Mouse (Mus musculus) forebrain, embryonic 12.5 days (tissue): ENCODE data around the gene Duxf3. TPM values are rescaled to one million over a fixed set of nuclear protein-coding genes. Genes with fewer than 3 reads are reported as not detected.
"Not testable (repeated sequence)": the region's sequence is repeated elsewhere in the genome, so short reads cannot be mapped to it uniquely, and the experiment has no call there.

Source experiments
- ATAC-seq: fragments of 200-750 bp; cut with Nextera tagmentation; 2 replicates; pipeline ENCODE4 v1.8.0; 2017; ENCODE audit warnings: moderate TSS enrichment; ENCODE audit not compliant: low FRiP score
- H3K27ac ChIP-seq: fragments of 300-500 bp; sonication (generic); 2 replicates; pipeline ENCODE4 v1.5.1; 2016; ENCODE audit warnings: mild to moderate bottlenecking
- H3K27me3 ChIP-seq: fragments of 300-500 bp; sonication (generic); 2 replicates; pipeline ENCODE4 v1.6.1; 2016; ENCODE audit warnings: mild to moderate bottlenecking
- H3K36me3 ChIP-seq: fragments of 300-500 bp; sonication (generic); replicated peaks from 2 replicates; pipeline ENCODE4 v1.6.1; 2016; ENCODE audit warnings: mild to moderate bottlenecking
- H3K4me1 ChIP-seq: fragments of 300-500 bp; sonication (generic); 2 replicates; pipeline ENCODE4 v1.6.1; 2016
- H3K4me2 ChIP-seq: fragments of 300-500 bp; sonication (generic); 2 replicates; pipeline ENCODE4 v1.6.1; 2016; ENCODE audit warnings: mild to moderate bottlenecking, moderate library complexity
- H3K4me3 ChIP-seq: fragments of 300-500 bp; sonication (generic); replicated peaks from 2 replicates; pipeline ENCODE4 v1.5.1; 2016; ENCODE audit warnings: mild to moderate bottlenecking
- H3K9ac ChIP-seq: fragments of 300-500 bp; sonication (generic); 2 replicates; pipeline ENCODE4 v1.6.1; 2016; ENCODE audit warnings: mild to moderate bottlenecking
- H3K9me3 ChIP-seq: fragments of 300-500 bp; sonication (generic); 2 replicates; pipeline ENCODE4 v1.6.1; 2016
- WGBS: fragments of 180-500 bp; shearing (Covaris S2); methylation state at CpG from one replicate; pipeline ENCODE4 v1.1.7; 2016; 5-methylcytosine and 5-hydroxymethylcytosine counted together
- polyA plus RNA-seq: library from polyadenylated mRNA; unstranded; fragments of >200 nt; fragmentation: Nextera tagmentation; extraction: Ambion mirVana; gene quantifications from 2 replicates; pipeline ENCODE4 v1.2.1, GENCODE M21; 2016

Duxf3 gene
- polyA plus RNA-seq, 1 experiment from 2014 or later: not detected

DNA sequence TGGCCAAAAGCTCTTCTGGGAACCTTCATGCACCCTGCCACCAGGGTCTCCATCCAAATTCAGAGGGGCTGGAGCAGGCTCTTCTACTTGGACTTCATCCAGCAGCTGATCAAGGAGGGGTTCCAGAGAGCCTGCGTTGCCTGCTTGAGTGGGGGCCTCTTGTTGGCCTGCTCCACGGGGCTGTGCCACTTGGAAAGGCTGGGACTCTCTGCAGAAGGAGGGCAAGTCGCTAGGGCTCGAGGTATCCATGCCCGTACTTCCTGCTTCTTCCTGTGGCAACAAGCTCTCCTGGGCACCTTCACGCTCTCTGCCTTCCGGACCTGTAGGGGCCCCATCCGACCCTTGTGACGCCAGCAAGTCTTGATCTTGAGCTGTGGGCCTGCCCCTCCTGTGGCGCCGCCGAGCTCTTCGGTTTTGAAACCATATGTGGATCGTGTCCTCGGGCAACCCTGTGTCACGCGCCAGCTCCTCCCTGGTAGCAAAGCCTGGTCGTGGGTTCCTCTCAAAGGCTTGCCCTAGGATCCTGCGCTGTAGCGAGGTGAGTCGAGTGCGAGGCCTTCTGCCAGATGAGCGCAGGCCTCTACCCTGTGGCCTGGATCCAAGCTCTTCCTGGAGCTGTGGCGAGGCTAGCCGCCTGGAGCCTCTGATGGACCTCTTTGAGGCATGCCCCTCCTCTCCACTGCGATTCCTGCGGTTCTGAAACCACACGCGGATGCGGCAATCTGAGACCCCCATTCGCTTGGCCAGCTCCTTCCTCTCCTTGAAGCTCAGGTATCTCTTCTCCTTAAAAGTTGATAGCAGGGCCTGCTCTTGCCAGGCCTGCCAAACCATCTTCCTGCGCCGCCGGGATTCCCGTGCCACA is 465 bp downstream of the Duxf3 start:
- H3K4me1 ChIP-seq, H3K9ac ChIP-seq, H3K36me3 ChIP-seq, H3K27me3 ChIP-seq, H3K4me3 ChIP-seq, H3K27ac ChIP-seq, H3K4me2 ChIP-seq: not testable (repeated sequence)
- WGBS: 89% methylated on average over 35 of the region's 35 CpGs
- H3K9me3 ChIP-seq: peaks cover 16% of the 10 kb centered on the region
- peak; percentile 84 for ATAC-seq

DNA sequence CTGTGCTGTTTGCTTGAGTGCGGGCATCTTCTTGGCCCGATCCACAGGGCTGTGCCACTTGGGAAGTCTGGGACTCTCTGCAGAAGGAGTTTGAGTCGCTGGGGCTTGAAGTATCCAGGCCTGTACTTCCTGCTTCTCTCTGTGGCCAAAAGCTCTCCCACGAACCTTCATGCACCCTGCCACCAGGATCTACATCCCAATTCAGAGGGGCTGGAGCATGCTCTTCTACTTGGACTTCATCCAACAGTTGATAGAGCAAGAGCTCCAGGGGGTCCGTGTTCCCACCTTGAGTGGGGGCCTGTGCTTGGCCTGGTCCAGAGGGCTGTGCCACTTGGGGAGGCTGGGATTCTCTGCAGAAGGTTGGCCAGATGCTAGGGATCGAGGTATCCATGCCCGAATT is 1.4 kb downstream of the Duxf3 start:
- H3K36me3 ChIP-seq, H3K27me3 ChIP-seq, H3K9ac ChIP-seq, H3K4me1 ChIP-seq, H3K27ac ChIP-seq, H3K4me3 ChIP-seq, H3K4me2 ChIP-seq: not testable (repeated sequence)
- ATAC-seq: peak; percentile 47
- peaks cover 19% of the 10 kb centered on the region for H3K9me3 ChIP-seq
- WGBS: 84% methylated on average over 5 of the region's 7 CpGs

DNA sequence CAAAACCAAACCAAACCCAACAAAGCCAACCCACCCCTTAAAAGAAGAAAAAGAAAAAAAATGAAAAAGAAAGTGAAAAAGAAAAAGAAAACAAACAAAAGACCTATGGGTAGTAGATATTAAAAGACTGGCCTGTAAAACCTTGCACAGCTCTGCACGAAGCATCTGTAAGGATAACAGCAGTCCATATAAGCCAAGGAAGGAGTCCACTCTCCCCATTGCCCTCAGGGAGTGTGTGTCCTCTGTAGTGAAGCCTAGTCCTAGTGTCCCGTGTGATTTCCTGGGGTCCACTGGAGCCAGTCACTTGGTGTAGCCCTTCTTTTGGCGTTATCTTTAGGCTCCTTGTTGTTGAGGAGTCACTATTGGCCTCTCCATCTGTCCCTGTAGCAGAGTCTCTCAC is 2.5 kb downstream of the Duxf3 start:
- H3K27ac ChIP-seq, H3K4me1 ChIP-seq, H3K4me2 ChIP-seq, ATAC-seq, H3K27me3 ChIP-seq, H3K36me3 ChIP-seq, H3K4me3 ChIP-seq, H3K9ac ChIP-seq: not testable (repeated sequence)
- 57% methylated on average over 3 of the region's 3 CpGs for WGBS
- peaks cover 19% of the 10 kb centered on the region for H3K9me3 ChIP-seq

DNA sequence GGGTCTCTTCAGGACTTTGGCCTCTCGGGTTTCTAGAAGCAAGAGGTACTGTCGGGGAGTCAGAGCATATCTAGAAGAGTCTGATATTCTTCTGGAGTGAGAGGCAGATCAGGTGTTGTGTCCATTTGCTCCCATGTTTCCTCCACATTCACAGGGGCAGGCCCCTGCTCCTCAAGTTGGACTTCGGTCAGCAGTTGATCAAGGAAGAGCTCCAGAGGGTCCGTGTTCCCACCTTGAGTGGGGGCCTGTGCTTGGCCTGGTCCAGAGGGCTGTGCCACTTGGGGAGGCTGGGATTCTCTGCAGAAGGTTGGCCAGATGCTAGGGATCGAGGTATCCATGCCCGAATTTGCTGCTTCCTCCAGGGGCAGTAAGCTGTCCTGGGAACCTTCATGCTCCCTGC is 4.7 kb downstream of the Duxf3 start:
- peaks cover 19% of the 10 kb centered on the region for H3K9me3 ChIP-seq
- H3K4me1 ChIP-seq, H3K4me3 ChIP-seq, H3K27ac ChIP-seq, ATAC-seq, H3K4me2 ChIP-seq, H3K36me3 ChIP-seq, H3K9ac ChIP-seq, H3K27me3 ChIP-seq: not testable (repeated sequence)
- WGBS: 84% methylated on average over 2 of the region's 6 CpGs

DNA sequence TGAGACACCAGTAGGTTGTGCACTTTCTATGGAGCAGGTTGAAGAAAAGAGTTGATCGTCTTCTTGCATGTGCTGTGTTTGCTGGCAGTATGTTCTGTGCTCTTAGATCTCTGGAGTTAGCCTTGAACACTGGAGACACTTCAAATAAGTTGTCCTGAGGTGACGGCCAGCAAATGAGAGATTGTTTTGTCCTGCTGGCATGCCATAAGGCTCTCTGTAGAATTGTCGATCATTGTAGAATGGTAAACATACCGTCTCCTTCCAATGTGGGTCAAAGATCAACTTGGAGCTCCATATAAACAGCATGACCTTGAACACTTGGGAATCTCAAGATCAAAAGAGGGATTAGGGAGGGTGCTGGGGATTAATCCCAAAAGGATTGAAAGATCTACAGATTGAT is 6.1 kb downstream of the Duxf3 start:
- not testable (repeated sequence) for H3K36me3 ChIP-seq, H3K4me2 ChIP-seq, H3K27ac ChIP-seq, H3K4me1 ChIP-seq, H3K4me3 ChIP-seq, H3K9ac ChIP-seq, H3K27me3 ChIP-seq, ATAC-seq, H3K9me3 ChIP-seq
- WGBS: 78% methylated on average over 4 of the region's 4 CpGs

DNA sequence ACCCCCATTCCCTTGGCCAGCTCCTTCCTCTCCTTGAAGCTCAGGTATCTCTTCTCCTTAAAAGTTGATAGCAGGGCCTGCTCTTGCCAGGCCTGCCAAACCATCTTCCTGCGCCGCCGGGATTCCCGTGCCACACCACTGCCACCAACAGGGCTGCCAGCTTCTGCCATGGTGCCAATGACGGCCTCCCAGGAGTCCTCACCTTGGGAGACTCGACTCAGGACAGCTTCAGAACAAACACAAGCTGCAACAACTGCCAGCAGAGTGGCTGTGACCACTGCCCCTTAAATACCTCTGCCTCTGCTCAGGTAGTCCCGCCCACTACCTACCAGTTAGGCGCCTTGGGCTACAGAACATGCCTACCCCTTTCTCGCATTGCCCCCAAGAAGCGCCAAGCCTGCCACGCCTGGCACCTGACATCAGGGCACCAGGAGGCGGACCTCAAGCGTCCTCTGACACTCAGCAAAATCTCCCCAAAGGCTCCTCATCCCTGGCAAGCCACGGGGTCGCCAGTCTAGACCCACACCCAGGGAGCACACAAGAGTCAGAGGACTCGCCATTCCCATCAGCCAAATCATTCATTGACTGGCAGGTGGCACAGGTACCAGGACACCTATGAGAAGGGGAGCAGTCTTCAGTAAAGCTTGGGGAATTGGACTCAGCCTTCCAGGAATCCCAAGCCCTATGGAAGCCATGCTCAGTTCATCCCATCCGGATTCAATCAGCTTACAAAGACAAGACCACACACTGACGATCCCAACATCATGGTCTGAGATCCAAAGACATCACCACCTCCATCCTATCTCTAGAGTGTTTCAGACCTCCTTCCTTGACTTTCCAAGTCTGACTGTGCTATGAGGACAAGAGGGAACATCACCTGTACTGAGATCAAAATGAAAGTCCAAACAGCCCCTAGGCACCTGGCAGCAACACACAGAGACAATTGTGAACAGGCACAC is 7.4 kb downstream of the Duxf3 start, which contains the start of gene AW822073:
TSS of gene AW822073 (minus strand) at position 104 of the 959 bp plus-strand sequence.
- not testable (repeated sequence) for H3K4me1 ChIP-seq, H3K9ac ChIP-seq, H3K36me3 ChIP-seq, H3K27ac ChIP-seq, H3K27me3 ChIP-seq, ATAC-seq, H3K9me3 ChIP-seq, H3K4me2 ChIP-seq, H3K4me3 ChIP-seq
- 88% methylated on average over 18 of the region's 18 CpGs for WGBS

DNA sequence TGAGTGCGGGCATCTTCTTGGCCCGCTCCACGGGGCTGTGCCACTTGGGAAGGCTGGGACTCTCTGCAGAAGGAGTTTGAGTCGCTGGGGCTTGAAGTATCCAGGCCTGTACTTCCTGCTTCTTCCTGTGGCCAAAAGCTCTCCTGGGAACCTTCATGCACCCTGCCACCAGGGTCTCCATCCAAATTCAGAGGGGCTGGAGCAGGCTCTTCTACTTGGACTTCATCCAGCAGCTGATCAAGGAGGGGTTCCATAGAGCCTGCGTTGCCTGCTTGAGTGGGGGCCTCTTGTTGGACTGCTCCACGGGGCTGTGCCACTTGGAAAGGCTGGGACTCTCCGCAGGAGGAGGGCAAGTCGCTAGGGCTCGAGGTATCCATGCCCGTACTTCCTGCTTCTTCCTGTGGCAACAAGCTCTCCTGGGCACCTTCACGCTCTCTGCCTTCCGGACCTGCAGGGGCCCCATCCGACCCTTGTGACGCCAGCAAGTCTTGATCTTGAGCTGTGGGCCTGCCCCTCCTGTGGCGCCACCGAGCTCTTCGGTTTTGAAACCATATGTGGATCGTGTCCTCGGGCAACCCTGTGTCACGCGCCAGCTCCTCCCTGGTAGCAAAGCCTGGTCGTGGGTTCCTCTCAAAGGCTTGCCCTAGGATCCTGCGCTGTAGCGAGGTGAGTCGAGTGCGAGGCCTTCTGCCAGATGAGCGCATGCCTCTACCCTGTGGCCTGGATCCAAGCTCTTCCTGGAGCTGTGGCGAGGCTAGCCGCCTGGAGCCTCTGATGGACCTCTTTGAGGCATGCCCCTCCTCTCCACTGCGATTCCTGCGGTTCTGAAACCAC is 8.3 kb downstream of the Duxf3 start:
- H3K4me3 ChIP-seq, H3K36me3 ChIP-seq, H3K9ac ChIP-seq, H3K27me3 ChIP-seq, H3K27ac ChIP-seq, ATAC-seq, H3K4me1 ChIP-seq, H3K4me2 ChIP-seq, H3K9me3 ChIP-seq: not testable (repeated sequence)
- 86% methylated on average over 31 of the region's 31 CpGs for WGBS

DNA sequence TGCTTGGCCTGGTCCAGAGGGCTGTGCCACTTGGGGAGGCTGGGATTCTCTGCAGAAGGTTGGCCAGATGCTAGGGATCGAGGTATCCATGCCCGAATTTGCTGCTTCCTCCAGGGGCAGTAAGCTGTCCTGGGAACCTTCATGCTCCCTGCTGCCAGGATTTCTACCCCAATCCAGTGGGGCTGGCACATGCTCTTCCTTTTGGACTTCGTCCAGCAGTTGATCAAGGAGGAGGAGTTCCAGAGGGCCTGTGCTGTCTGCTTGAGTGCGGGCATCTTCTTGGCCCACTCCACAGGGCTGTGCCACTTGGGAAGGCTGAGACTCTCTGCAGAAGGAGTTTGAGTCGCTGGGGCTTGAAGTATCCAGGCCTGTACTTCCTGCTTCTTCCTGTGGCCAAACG is 9.3 kb downstream of the Duxf3 start:
- H3K36me3 ChIP-seq, H3K27ac ChIP-seq, ATAC-seq, H3K4me3 ChIP-seq, H3K4me1 ChIP-seq, H3K4me2 ChIP-seq, H3K9ac ChIP-seq, H3K9me3 ChIP-seq, H3K27me3 ChIP-seq: not testable (repeated sequence)
- 84% methylated on average over 4 of the region's 6 CpGs for WGBS

DNA sequence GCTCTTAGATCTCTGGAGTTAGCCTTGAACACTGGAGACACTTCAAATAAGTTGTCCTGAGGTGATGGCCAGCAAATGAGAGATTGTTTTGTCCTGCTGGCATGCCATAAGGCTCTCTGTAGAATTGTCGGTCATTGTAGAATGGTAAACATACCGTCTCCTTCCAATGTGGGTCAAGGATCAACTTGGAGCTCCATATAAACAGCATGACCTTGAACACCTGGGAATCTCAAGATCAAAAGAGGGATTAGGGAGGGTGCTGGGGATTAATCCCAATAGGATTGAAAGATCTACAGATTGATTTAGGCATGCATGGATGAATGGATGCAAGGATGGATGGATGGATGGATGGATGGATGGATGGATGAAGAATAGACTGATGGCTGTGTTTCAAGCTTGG is 10.9 kb downstream of the Duxf3 start:
- not testable (repeated sequence) for H3K9me3 ChIP-seq, H3K9ac ChIP-seq, H3K4me2 ChIP-seq, H3K4me3 ChIP-seq, H3K27ac ChIP-seq, H3K27me3 ChIP-seq, H3K4me1 ChIP-seq, H3K36me3 ChIP-seq, ATAC-seq
- WGBS: 93% methylated on average over 2 of the region's 2 CpGs

DNA sequence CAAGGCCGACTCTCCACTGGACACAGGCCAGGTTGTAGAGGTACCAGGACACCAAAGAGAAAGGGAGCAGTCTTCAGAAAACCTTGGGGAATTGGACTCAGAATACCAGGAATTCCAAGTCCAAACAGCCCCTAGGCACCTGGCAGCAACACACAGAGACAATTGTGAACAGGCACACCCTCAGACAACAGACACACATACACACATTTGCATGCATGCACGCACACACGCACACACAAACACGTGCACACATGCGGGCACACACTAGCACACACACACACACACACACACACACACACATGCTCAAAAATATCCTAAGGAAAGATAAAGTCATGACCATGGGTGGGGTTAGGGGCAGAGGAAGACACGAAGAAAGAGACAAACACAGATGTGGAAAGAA is 11.7 kb downstream of the Duxf3 start:
- Histone ChIP-seq H3K4me1 (no peaks in the 10 kb centered on the region), H3K27me3 (no peaks in the 10 kb centered on the region), H3K9me3 (no peaks in the 10 kb centered on the region; the same call in 1 of the 2 replicates), H3K9ac (no peak overlapping the region), H3K27ac (no peak overlapping the region), H3K4me3 (no peak overlapping the region), H3K4me2 (no peak overlapping the region), H3K36me3 (no peaks in the 10 kb centered on the region)
- 82% methylated on average over 6 of the region's 6 CpGs for WGBS
- no peak for ATAC-seq

DNA sequence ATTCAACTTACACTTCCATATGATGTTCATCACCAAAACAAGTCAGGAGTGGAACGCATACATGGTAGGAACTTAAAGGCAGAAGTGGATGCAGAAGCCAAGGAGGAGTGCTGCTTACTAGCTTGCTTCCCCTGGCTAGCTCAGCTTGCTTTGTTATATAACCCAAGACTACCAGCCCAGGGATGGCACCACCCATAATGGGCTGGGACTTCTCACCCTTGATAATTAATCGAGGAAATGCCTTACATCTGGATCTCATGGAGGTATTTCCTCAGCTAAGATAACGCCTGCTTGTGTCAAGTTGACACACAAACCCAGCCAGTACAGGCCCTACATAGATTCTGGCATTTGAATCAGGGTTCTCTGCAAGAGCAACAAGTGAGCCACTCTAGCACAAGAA is 15.1 kb downstream of the Duxf3 start:
- no peak overlapping the region for H3K4me2 ChIP-seq
- H3K36me3 ChIP-seq: no peaks in the 10 kb centered on the region
- H3K27ac ChIP-seq: no peak overlapping the region
- no peaks in the 10 kb centered on the region for H3K27me3 ChIP-seq
- H3K4me3 ChIP-seq: no peak overlapping the region
- WGBS: 89% methylated on average over 3 of the region's 3 CpGs
- no peak for ATAC-seq
- H3K4me1 ChIP-seq: no peaks in the 10 kb centered on the region
- no peak overlapping the region for H3K9ac ChIP-seq
- 0 out of 2 replicates have a peak, but pooled peaks cover 2% of the 10 kb centered on the region for H3K9me3 ChIP-seq

DNA sequence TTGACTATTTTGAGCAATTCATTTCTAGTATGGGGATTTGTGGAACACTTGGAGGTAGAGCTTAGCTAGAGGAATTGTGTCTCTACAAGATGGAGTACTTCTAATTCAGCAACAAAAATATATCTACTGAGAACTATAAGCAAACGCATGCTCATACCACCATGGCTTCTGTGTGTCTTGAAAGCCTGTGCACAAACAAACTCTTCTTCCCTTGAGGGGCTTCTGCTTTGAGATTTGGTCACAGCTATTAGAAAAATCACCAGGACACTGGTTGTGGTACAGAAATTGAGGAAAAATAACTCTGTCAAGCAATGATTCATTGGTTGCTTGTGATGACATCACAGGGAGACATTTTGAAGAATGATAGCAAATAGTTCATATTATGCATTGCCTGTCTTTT is 17.1 kb downstream of the Duxf3 start:
- no peak for ATAC-seq
- no peak overlapping the region for H3K4me2 ChIP-seq
- H3K4me3 ChIP-seq: no peak overlapping the region
- H3K27me3 ChIP-seq: no peaks in the 10 kb centered on the region
- H3K27ac ChIP-seq: no peak overlapping the region
- H3K9me3 ChIP-seq: 0 out of 2 replicates have a peak, but pooled peaks cover 2% of the 10 kb centered on the region
- no peaks in the 10 kb centered on the region for H3K36me3 ChIP-seq
- H3K9ac ChIP-seq: no peak overlapping the region
- H3K4me1 ChIP-seq: no peaks in the 10 kb centered on the region
- 88% methylated on average over 1 of the region's 1 CpGs for WGBS
